Mouse (Mus musculus) spleen, postnatal 4 days (tissue): ENCODE data around the gene Fth1.
A peak's percentile ranks its signal among the peaks of the same experiment; 100 is the strongest.

Source experiments
- DNase-seq, 2 experiments: peaks; one replicate each; pipeline ENCODE4 v3.0.0; 2022; ENCODE audit warnings: low spot score in 2 of 2

Gene Fth1

GRCm38 (mm10) chr19:10022414-10023303, 42.3 kb downstream of the Fth1 start:
- no peak for DNase-seq

GRCm38 (mm10) chr19:10023304-10023758, 42.9 kb downstream of the Fth1 start:
- no peak for DNase-seq

GRCm38 (mm10) chr19:10025169-10025875, 44.9 kb downstream of the Fth1 start:
- no peak for DNase-seq

GRCm38 (mm10) chr19:10029746-10030145, 49.3 kb downstream of the Fth1 start:
- no peak for DNase-seq

- DNase-seq = peak; percentile 68 to 83
These were observed 53.0 kb downstream of the Fth1 start for GRCm38 (mm10) chr19:10033211-10033973.

- DNase-seq = no peak
These were observed 54.0 kb downstream of the Fth1 start for GRCm38 (mm10) chr19:10034356-10034755.
